Mouse (Mus musculus): Measurements from ENCODE around the gene Ccdc14. TPM values are rescaled to one million over a fixed set of nuclear protein-coding genes. Genes with fewer than 3 reads are reported as not detected.
"Not testable (repeated sequence)": the region's sequence is repeated elsewhere in the genome, so short reads cannot be mapped to it uniquely, and the experiment has no call there.

The Ccdc14 gene
- polyA plus RNA-seq, 1 experiment: 32.0 TPM

DNA sequence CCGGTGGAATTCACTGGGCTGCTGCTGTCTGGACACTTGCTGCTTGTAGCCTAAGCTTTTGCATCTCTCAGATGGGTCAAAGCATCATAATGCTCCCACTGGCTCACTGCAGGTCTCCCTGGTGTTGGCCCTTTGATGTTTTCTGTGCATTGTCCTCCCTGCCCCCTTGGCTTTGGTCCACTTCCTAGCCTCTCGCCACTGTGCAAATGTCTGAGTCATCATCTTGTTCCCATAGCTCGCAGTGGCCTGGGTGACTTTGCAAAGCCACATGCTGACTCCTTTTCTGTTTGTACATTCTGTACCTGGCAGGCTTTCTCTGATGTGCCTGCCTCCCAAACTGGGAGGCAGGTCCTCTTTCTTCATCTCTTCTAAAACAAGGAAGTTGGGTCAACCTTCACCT lies 17.6 kb upstream of the Ccdc14 start:
- H3K27me3 ChIP-seq (ENCODE audit: control insufficient read depth, insufficient read depth, low read length, poor library complexity, severe bottlenecking): no peaks in the 10 kb centered on the region

DNA sequence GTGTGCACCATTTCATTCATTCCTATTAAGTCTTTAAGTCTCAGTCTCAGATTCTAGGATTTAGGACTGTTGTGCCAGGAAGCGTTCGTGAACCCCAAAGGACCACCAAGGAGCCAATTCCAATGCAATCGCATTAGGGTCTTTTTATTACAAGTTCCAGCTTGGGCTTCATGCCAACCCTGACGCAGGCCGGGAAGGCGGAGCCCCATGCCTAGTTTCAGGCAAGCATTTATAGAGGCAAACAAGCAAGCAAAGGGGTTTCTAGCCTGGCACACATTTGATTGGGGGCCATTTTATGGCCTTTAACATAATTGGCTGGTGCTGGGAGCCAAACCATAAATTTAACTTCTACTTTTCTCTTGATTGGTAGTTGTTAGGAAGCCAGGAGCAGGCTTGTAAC lies 16.1 kb upstream of the Ccdc14 start:
- no peaks in the 10 kb centered on the region for H3K9me3 ChIP-seq (replicated peaks; ENCODE audit: control insufficient read depth, insufficient read depth, low read length, poor library complexity, severe bottlenecking)
- H3K27me3 ChIP-seq (ENCODE audit: control insufficient read depth, insufficient read depth, low read length, poor library complexity, severe bottlenecking): no peaks in the 10 kb centered on the region
- H3K9ac ChIP-seq (ENCODE audit: low read depth, poor library complexity, severe bottlenecking): no peak overlapping the region
- H3K36me3 ChIP-seq (ENCODE audit: control insufficient read depth, insufficient read depth, low read length, poor library complexity, severe bottlenecking): no peaks in the 10 kb centered on the region
- H3K4me1 ChIP-seq (ENCODE audit: control insufficient read depth, insufficient read depth, low read length): no peaks in the 10 kb centered on the region
- TF ChIP-seq CTCF (IDR thresholded peaks at IDR 0.05; ENCODE audit: low read depth, low read length): no peak
- TF ChIP-seq POLR2A (IDR thresholded peaks at IDR 0.05; ENCODE audit: insufficient read depth, low read length): no peak
- TF ChIP-seq EP300 (IDR thresholded peaks at IDR 0.05; ENCODE audit: insufficient read depth, low read depth, low read length): no peak
- H3K27ac ChIP-seq (ENCODE audit: insufficient read depth, low read length): no peak overlapping the region
- H3K4me3 ChIP-seq (ENCODE audit: low read depth, low read length): no peak overlapping the region

More for the DNA sequence above, 17.6 kb upstream of the Ccdc14 start:
- Histone ChIP-seq H3K27ac (ENCODE audit: insufficient read depth, low read length) (no peak overlapping the region), H3K36me3 (ENCODE audit: control insufficient read depth, insufficient read depth, low read length, poor library complexity, severe bottlenecking) (no peaks in the 10 kb centered on the region), H3K4me1 (ENCODE audit: control insufficient read depth, insufficient read depth, low read length) (no peaks in the 10 kb centered on the region), H3K9me3 (replicated peaks; ENCODE audit: control insufficient read depth, insufficient read depth, low read length, poor library complexity, severe bottlenecking) (no peaks in the 10 kb centered on the region), H3K9ac (ENCODE audit: low read depth, poor library complexity, severe bottlenecking) (no peak overlapping the region), H3K4me3 (ENCODE audit: low read depth, low read length) (no peak overlapping the region)
- TF ChIP-seq CTCF (IDR thresholded peaks at IDR 0.05; ENCODE audit: low read depth, low read length) (no peak), EP300 (IDR thresholded peaks at IDR 0.05; ENCODE audit: insufficient read depth, low read depth, low read length) (no peak), POLR2A (IDR thresholded peaks at IDR 0.05; ENCODE audit: insufficient read depth, low read length) (no peak)

DNA sequence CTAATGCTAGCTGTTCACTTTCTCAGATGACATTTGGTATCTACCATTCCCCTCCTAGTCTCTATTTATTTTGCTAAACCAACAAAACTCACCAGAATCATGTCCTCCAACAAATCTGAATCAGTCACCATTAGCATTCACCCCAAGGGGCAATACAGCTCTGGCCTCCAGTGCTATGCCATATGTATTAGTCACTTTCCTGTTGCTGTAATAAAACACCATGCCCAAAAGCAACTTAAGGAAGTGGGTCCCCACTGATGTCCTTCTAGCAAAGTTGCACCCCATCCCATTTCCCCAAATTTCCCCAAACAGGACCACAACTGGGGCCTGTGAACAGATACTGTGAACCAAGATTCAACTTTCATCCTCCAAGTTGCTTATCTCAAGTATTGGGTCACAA lies 8.6 kb upstream of the Ccdc14 start:
- no peak overlapping the region for H3K9ac ChIP-seq (ENCODE audit: low read depth, poor library complexity, severe bottlenecking)
- H3K27ac ChIP-seq (ENCODE audit: insufficient read depth, low read length): no peak overlapping the region
- H3K9me3 ChIP-seq (replicated peaks; ENCODE audit: control insufficient read depth, insufficient read depth, low read length, poor library complexity, severe bottlenecking): no peaks in the 10 kb centered on the region
- TF ChIP-seq CTCF (IDR thresholded peaks at IDR 0.05; ENCODE audit: low read depth, low read length) (no peak), POLR2A (IDR thresholded peaks at IDR 0.05; ENCODE audit: insufficient read depth, low read length) (no peak), EP300 (IDR thresholded peaks at IDR 0.05; ENCODE audit: insufficient read depth, low read depth, low read length) (no peak)
- no peaks in the 10 kb centered on the region for H3K27me3 ChIP-seq (ENCODE audit: control insufficient read depth, insufficient read depth, low read length, poor library complexity, severe bottlenecking)
- H3K36me3 ChIP-seq (ENCODE audit: control insufficient read depth, insufficient read depth, low read length, poor library complexity, severe bottlenecking): no peaks in the 10 kb centered on the region
- H3K4me3 ChIP-seq (ENCODE audit: low read depth, low read length): no peak overlapping the region
- H3K4me1 ChIP-seq (ENCODE audit: control insufficient read depth, insufficient read depth, low read length): no peaks in the 10 kb centered on the region

DNA sequence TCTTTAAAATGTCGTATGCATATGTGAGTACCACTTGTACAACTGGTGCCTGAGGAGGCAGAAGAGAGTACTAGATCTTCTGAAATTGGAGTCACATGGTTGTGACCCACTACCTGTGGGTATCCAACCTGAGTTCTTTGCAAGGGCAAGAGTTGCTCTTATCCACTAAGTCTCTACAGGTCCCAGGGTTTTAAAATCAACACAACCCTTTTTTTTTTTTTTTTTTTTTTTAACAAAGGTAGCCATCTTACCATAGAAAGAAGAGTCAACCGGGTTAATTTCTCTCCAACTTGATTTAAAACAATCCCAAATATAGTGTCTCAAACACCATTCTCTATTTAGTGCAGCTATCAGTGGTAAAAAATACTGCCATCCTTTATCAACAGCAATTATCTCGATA lies 537 bp upstream of the Ccdc14 start:
- no peaks in the 10 kb centered on the region for H3K27me3 ChIP-seq (ENCODE audit: control insufficient read depth, insufficient read depth, low read length, poor library complexity, severe bottlenecking)
- H3K27ac ChIP-seq (ENCODE audit: insufficient read depth, low read length): no peak overlapping the region
- TF ChIP-seq CTCF (IDR thresholded peaks at IDR 0.05; ENCODE audit: low read depth, low read length) (no peak), POLR2A (IDR thresholded peaks at IDR 0.05; ENCODE audit: insufficient read depth, low read length) (no peak), EP300 (IDR thresholded peaks at IDR 0.05; ENCODE audit: insufficient read depth, low read depth, low read length) (no peak)
- no peak overlapping the region for H3K4me3 ChIP-seq (ENCODE audit: low read depth, low read length)
- H3K9ac ChIP-seq (ENCODE audit: low read depth, poor library complexity, severe bottlenecking): no peak overlapping the region
- no peaks in the 10 kb centered on the region for H3K9me3 ChIP-seq (replicated peaks; ENCODE audit: control insufficient read depth, insufficient read depth, low read length, poor library complexity, severe bottlenecking)
- H3K36me3 ChIP-seq (ENCODE audit: control insufficient read depth, insufficient read depth, low read length, poor library complexity, severe bottlenecking): no peaks in the 10 kb centered on the region
- no peaks in the 10 kb centered on the region for H3K4me1 ChIP-seq (ENCODE audit: control insufficient read depth, insufficient read depth, low read length)

DNA sequence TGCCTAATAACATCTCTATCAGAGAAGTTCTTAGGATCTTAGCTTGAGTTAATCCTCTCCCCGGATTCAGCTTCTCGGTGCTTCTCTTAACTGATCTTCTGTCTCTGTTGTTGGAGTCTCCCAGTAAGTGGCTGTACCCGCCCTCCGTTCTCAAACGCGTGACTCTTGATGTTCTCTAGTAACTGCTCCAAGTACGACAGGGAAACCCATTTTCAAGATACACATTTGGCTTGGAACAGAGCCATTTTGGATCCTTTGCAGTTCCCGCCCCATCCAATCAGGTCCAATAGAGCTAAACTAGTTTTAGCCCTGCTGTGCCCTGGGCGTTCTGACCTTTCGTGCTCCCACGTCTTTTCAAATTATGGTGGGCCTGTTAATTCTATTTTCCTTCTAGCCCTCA lies 740 bp downstream of the Ccdc14 start:
- Histone ChIP-seq H3K4me3 (ENCODE audit: low read depth, low read length) (peak overlapping the region; percentile 91), H3K9me3 (replicated peaks; ENCODE audit: control insufficient read depth, insufficient read depth, low read length, poor library complexity, severe bottlenecking) (no peaks in the 10 kb centered on the region), H3K36me3 (ENCODE audit: control insufficient read depth, insufficient read depth, low read length, poor library complexity, severe bottlenecking) (peaks cover 3% of the 10 kb centered on the region; the same call in 1 of the 2 replicates), H3K9ac (ENCODE audit: low read depth, poor library complexity, severe bottlenecking) (peak overlapping the region; percentile 79), H3K27me3 (ENCODE audit: control insufficient read depth, insufficient read depth, low read length, poor library complexity, severe bottlenecking) (no peaks in the 10 kb centered on the region), H3K27ac (ENCODE audit: insufficient read depth, low read length) (peak overlapping the region; percentile 78), H3K4me1 (ENCODE audit: control insufficient read depth, insufficient read depth, low read length) (no peaks in the 10 kb centered on the region)
- TF ChIP-seq CTCF (IDR thresholded peaks at IDR 0.05; ENCODE audit: low read depth, low read length): no peak
- TF ChIP-seq EP300 (IDR thresholded peaks at IDR 0.05; ENCODE audit: insufficient read depth, low read depth, low read length): no peak
- no peak for TF ChIP-seq POLR2A (IDR thresholded peaks at IDR 0.05; ENCODE audit: insufficient read depth, low read length)

DNA sequence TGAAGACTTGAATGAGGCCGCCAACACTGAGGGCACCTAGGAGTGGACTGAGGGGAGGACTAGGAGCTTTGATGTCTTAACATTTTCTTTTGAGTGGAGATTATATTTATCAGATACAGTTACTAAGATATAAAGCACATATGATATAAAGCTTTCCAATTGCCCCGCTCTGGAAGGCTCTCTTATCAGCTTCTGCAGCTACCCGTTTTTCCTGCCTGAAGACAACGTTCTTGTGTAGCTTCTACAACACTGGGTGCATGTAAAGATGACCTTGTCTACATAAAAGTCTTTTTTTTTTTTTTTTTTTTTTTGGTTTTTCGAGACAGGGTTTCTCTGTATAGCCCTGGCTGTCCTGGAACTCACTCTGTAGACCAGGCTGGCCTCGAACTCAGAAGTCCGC lies 4.1 kb downstream of the Ccdc14 start:
- Histone ChIP-seq H3K27me3 (ENCODE audit: control insufficient read depth, insufficient read depth, low read length, poor library complexity, severe bottlenecking) (no peaks in the 10 kb centered on the region), H3K4me1 (ENCODE audit: control insufficient read depth, insufficient read depth, low read length) (no peaks in the 10 kb centered on the region), H3K4me3 (ENCODE audit: low read depth, low read length) (no peak overlapping the region), H3K27ac (ENCODE audit: insufficient read depth, low read length) (no peak overlapping the region), H3K36me3 (ENCODE audit: control insufficient read depth, insufficient read depth, low read length, poor library complexity, severe bottlenecking) (peaks cover 19% of the 10 kb centered on the region), H3K9ac (ENCODE audit: low read depth, poor library complexity, severe bottlenecking) (no peak overlapping the region), H3K9me3 (replicated peaks; ENCODE audit: control insufficient read depth, insufficient read depth, low read length, poor library complexity, severe bottlenecking) (no peaks in the 10 kb centered on the region)
- TF ChIP-seq CTCF (IDR thresholded peaks at IDR 0.05; ENCODE audit: low read depth, low read length) (no peak), POLR2A (IDR thresholded peaks at IDR 0.05; ENCODE audit: insufficient read depth, low read length) (no peak), EP300 (IDR thresholded peaks at IDR 0.05; ENCODE audit: insufficient read depth, low read depth, low read length) (no peak)

DNA sequence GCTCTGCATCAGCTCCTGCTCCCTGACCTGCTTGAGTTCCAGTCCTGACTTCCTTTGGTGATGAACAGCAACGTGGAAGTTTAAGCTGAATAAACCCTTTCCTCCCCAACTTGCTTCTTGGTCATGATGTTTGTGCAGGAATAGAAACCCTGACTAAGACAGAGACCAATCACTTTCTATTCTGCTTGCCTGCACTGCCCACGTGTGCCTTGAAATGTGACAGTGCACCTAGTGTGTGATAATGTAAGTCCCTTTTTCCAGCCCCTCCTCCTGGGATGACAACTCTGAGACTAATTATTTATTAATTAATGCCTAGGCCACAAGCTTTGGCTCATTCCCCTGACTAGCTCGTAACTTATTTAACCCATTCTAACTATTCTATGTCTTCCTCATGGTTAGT lies 8.3 kb downstream of the Ccdc14 start:
- H3K27ac ChIP-seq (ENCODE audit: insufficient read depth, low read length); H3K9ac ChIP-seq (ENCODE audit: low read depth, poor library complexity, severe bottlenecking); H3K4me1 ChIP-seq (ENCODE audit: control insufficient read depth, insufficient read depth, low read length); H3K27me3 ChIP-seq (ENCODE audit: control insufficient read depth, insufficient read depth, low read length, poor library complexity, severe bottlenecking); H3K4me3 ChIP-seq (ENCODE audit: low read depth, low read length); H3K9me3 ChIP-seq (replicated peaks; ENCODE audit: control insufficient read depth, insufficient read depth, low read length, poor library complexity, severe bottlenecking): not testable (repeated sequence)
- peaks cover 23% of the 10 kb centered on the region for H3K36me3 ChIP-seq (ENCODE audit: control insufficient read depth, insufficient read depth, low read length, poor library complexity, severe bottlenecking)
